Mouse (Mus musculus): ENCODE measurements around the gene Ehd2.
"Not testable (repeated sequence)": the region's sequence is repeated elsewhere in the genome, so short reads cannot be mapped to it uniquely, and the experiment has no call there.

DNA sequence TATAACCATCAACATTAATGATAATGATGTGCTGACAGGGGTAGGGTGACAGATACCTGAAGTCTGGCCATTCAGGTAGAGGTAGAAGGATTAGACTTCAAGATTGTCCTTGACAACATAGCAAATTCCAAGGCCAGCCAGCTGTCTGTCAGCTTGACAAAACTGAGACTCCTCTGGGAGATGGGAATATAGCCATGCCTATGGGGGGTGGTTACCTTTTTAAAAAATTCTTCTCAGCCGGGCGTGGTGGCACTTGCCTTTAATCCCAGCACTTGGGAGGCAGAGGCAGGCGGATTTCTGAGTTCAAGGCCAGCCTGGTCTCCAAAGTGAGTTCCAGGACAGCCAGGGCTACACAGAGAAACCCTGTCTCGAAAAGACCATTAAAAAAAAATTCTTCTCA, 51.7 kb downstream of the Ehd2 start:
- not testable (repeated sequence) for TF ChIP-seq CTCF, POLR2A (IDR thresholded peaks at IDR 0.05; ENCODE audit: insufficient read depth, low read depth, low read length)

All from olfactory bulb, adult 2 months (tissue).